Comparison of ENCODE assay signal across 8 mouse cellular contexts in genomic region chr4:149365702-149366370, GRCm38 (mm10). TPM values are rescaled to one million over a fixed set of nuclear protein-coding genes. Genes with fewer than 3 reads are reported as not detected.
DNase-seq lines count a peak whose midpoint lies in the region; ATAC-seq and TF ChIP-seq lines count a peak whose summit lies in the region.

No protein-coding gene starts in this region.

- WGBS in kidney, adult 2 months, result 59% methylated on average over 12 of the region's 12 CpGs
- WGBS in olfactory bulb, adult 2 months, result 67% methylated on average over 12 of the region's 12 CpGs
- 83% methylated on average over 12 of the region's 12 CpGs for WGBS in intestine, postnatal 0 days

- no peaks in the 10 kb centered on the region for H3K4me1 ChIP-seq in kidney, adult 2 months (ENCODE audit: control insufficient read depth, insufficient read depth, low read length)
- peaks cover 6% of the 10 kb centered on the region for H3K4me1 ChIP-seq in olfactory bulb, adult 2 months (ENCODE audit: control insufficient read depth, insufficient read depth, low read length)
- no peaks in the 10 kb centered on the region for H3K4me1 ChIP-seq in intestine, postnatal 0 days (replicated peaks; ENCODE audit: control insufficient read depth, insufficient read depth, low read length)

- no peak for DNase-seq in layer of hippocampus, adult 2 months (ENCODE audit: low spot score in 2 of 2)
- no peak for DNase-seq in layer of hippocampus, adult 11-12 months (ENCODE audit: low spot score)
- DNase-seq in heart, adult 18-20 months, result peak; percentile 46 to 50
- DNase-seq in kidney, adult 2 months, result peak; percentile 24
- no peak for DNase-seq in urinary bladder, postnatal 14 days (ENCODE audit: low spot score)
- DNase-seq in lung, postnatal 36 days, result no peak

- H3K27me3 ChIP-seq in kidney, adult 2 months (replicated peaks; ENCODE audit: control insufficient read depth, insufficient read depth, low read length), result no peaks in the 10 kb centered on the region
- no peaks in the 10 kb centered on the region for H3K27me3 ChIP-seq in intestine, postnatal 0 days (replicated peaks; ENCODE audit: control insufficient read depth, insufficient read depth, low read length)

- H3K4me2 ChIP-seq in intestine, postnatal 0 days (replicated peaks; ENCODE audit: low read depth), result no peak overlapping the region

- TF ChIP-seq CTCF in layer of hippocampus, adult 2 months (conservative IDR thresholded peaks at IDR 0.05), result no peak
- TF ChIP-seq CTCF in kidney, adult 2 months (conservative IDR thresholded peaks at IDR 0.05; ENCODE audit: insufficient read depth, insufficient read length, low read depth, low read length), result no peak
- no peak for TF ChIP-seq CTCF in olfactory bulb, adult 2 months (IDR thresholded peaks at IDR 0.05; ENCODE audit: insufficient read depth, low read depth, low read length)
- TF ChIP-seq CTCF in intestine, postnatal 0 days (IDR thresholded peaks at IDR 0.05; ENCODE audit: low read depth), result no peak

- H3K4me3 ChIP-seq in layer of hippocampus, adult 2 months, result no peak overlapping the region
- no peak overlapping the region for H3K4me3 ChIP-seq in kidney, adult 2 months (ENCODE audit: insufficient read depth, low read depth, low read length)
- H3K4me3 ChIP-seq in olfactory bulb, adult 2 months (ENCODE audit: insufficient read depth, low read depth, low read length), result no peak overlapping the region
- H3K4me3 ChIP-seq in intestine, postnatal 0 days (ENCODE audit: low read depth, low read length), result no peak overlapping the region

- H3K9ac ChIP-seq in intestine, postnatal 0 days (ENCODE audit: low read depth, low read length), result no peak overlapping the region

- H3K27ac ChIP-seq in layer of hippocampus, adult 2 months, result peak overlapping the region; percentile 78
- H3K27ac ChIP-seq in kidney, adult 2 months (ENCODE audit: insufficient read depth, low read depth, low read length), result no peak overlapping the region
- peak overlapping the region; percentile 4; the same call in 1 of the 2 replicates for H3K27ac ChIP-seq in olfactory bulb, adult 2 months (ENCODE audit: insufficient read depth, low read depth, low read length)
- H3K27ac ChIP-seq in intestine, postnatal 0 days (ENCODE audit: low read depth, low read length), result no peak overlapping the region

- ATAC-seq in intestine, postnatal 0 days, result no peak

- no peaks in the 10 kb centered on the region for H3K9me3 ChIP-seq in intestine, postnatal 0 days (ENCODE audit: control insufficient read depth)

- no peak for TF ChIP-seq POLR2A in kidney, adult 2 months (IDR thresholded peaks at IDR 0.05; ENCODE audit: low read depth, low read length)
- TF ChIP-seq POLR2A in olfactory bulb, adult 2 months (IDR thresholded peaks at IDR 0.05; ENCODE audit: insufficient read depth, low read depth, low read length), result no peak

- no peaks in the 10 kb centered on the region; the same call in 1 of the 2 replicates for H3K36me3 ChIP-seq in kidney, adult 2 months (ENCODE audit: control insufficient read depth, insufficient read depth, low read length)
- peaks cover 84% of the 10 kb centered on the region for H3K36me3 ChIP-seq in intestine, postnatal 0 days (ENCODE audit: control insufficient read depth, insufficient read depth)

RNA-seq across cellular contexts. Expression of gene Kif1b, which starts 58.3 kb away (rescaled TPM):
- 100 to 1,000 TPM; 403 to 414 TPM for total RNA-seq in layer of hippocampus, adult 2 months (2021)
- 100 to 1,000 TPM; 154 to 180 TPM for total RNA-seq in heart, adult 18-20 months (2021)
- polyA plus RNA-seq in kidney, adult 2 months (2012; rRNA removed), result 31.1 and 35.8 TPM in 2 replicates
- polyA plus RNA-seq in olfactory bulb, adult 2 months (2012; ENCODE audit: insufficient read depth, insufficient read length, low replicate concordance, missing spikeins), result 79.8 and 484 TPM in 2 replicates
- polyA plus RNA-seq in intestine, postnatal 0 days (2015; fragmentation: Nextera tagmentation; extraction: Ambion mirVana), result 15.2 and 18.1 TPM in 2 replicates

Comparison
In these comparisons a context has a peak if more than half of its experiments do, and no peak if none do; other contexts are left out.
1. DNase-seq: peak in heart, adult 18-20 months (2 of 2) and kidney, adult 2 months (single experiment); none in layer of hippocampus, adult 2 months (0 of 2), layer of hippocampus, adult 11-12 months (single experiment), urinary bladder, postnatal 14 days (single experiment) and lung, postnatal 36 days (single experiment).
2. H3K27ac ChIP-seq: peak in layer of hippocampus, adult 2 months (single experiment) and olfactory bulb, adult 2 months (single experiment); none in kidney, adult 2 months (single experiment) and intestine, postnatal 0 days (single experiment).